Mouse (Mus musculus): ENCODE results near the gene Vmn2r11. TPM values are rescaled to one million over a fixed set of nuclear protein-coding genes. Genes with fewer than 3 reads are reported as not detected.

Vmn2r11 gene
- polyA plus RNA-seq (2012; rRNA removed): not detected in 2 replicates

DNA sequence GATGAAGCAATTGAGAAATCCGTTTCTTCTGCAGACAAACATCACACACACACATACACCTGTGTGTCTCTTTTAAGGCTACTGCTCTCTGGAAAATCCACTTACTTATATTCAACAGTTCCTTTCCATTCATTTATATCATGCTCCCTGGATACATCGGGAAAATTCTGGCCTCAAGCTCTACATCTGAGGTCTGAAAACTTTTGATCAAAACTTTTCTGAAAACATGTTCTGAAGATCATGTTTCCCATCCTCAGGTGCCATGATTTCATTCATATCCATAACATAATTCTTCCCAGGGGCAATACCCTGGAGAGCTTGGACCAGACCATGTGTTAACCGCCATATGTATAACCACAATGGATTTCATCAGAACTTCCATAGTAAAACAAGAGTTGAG is at the start of gene Vmn2r11:
Gene Vmn2r11, minus strand, starts transcription at position 101 of the 400 bp plus-strand sequence.

GRCm38 (mm10) chr5:109097850-109098249 is 38.5 kb upstream of the Vmn2r11 start, which contains the start of gene Vmn2r12:
Vmn2r12 (minus strand) TSS chr5:109097950.

DNA sequence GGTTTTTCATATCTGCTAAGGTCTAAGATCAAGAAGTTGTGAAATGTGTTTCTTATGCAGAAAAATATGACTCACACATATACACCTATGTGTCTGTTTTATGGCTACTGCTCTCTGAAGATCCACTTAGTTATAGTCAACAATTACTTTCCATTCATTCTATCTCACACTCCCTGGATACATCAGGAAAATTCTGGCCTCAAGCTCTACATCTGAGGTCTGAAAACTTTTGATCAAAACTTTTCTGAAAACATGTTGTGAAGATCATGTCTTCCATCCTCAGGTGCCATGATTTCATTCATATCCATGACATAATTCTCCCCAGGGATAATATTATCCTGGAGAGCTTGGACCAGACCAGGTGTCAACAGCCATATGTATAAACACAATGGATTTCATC is 52.9 kb downstream of the Vmn2r11 start, which contains the start of gene Vmn2r10:
Gene Vmn2r10, minus strand, starts transcription at position 101 of the 400 bp plus-strand sequence.

Other genes starting within 250 kb of the Vmn2r11 start
- gene Vmn2r9, start 207.0 kb downstream of the Vmn2r11 start, polyA plus RNA-seq (2012; rRNA removed): not detected in 2 replicates
- not detected in 2 replicates for gene Vmn2r10, start 53.0 kb downstream of the Vmn2r11 start, polyA plus RNA-seq (2012; rRNA removed)
- gene Vmn2r12, start 38.4 kb upstream of the Vmn2r11 start, polyA plus RNA-seq (2012; rRNA removed): not detected in 2 replicates
- not detected in 2 replicates for gene Vmn2r13, start 132.6 kb upstream of the Vmn2r11 start, polyA plus RNA-seq (2012; rRNA removed)
- not detected in 2 replicates for gene Vmn2r14, start 165.1 kb upstream of the Vmn2r11 start, polyA plus RNA-seq (2012; rRNA removed)
- not detected in 2 replicates for gene Vmn2r15, start 238.1 kb upstream of the Vmn2r11 start, polyA plus RNA-seq (2012; rRNA removed)

Data from central nervous system, embryonic 14 days (tissue).